Mouse (Mus musculus): ENCODE measurements at regions not wholly inside any gene's neighbourhood (a gene's known extent, or its start where the extent isn't known, plus 50 kb on each side); places are given as distances from the start of the nearest gene placed in this dataset.

- no peak overlapping the region for H3K9ac ChIP-seq (replicated peaks; ENCODE audit: low read length)
- DNase-seq (no peak), ATAC-seq (ENCODE audit: low FRiP score, low TSS enrichment) (no peak)
- no peaks in the 10 kb centered on the region for H3K9me3 ChIP-seq (ENCODE audit: control insufficient read depth, low read length)
- no peaks in the 10 kb centered on the region for H3K36me3 ChIP-seq (ENCODE audit: control insufficient read depth, insufficient read depth, low read length)
- no peaks in the 10 kb centered on the region for H3K27me3 ChIP-seq (ENCODE audit: control insufficient read depth, insufficient read depth, low read length)
- no peaks in the 10 kb centered on the region for H3K4me1 ChIP-seq (ENCODE audit: control insufficient read depth, insufficient read depth, low read length)
- no peak overlapping the region for H3K4me3 ChIP-seq (replicated peaks; ENCODE audit: low read depth, low read length)
- WGBS, result 95% methylated on average over 3 of the region's 3 CpGs
- no peak overlapping the region for H3K27ac ChIP-seq (replicated peaks; ENCODE audit: low read depth, low read length)
- no peak overlapping the region for H3K4me2 ChIP-seq (ENCODE audit: low read length)
Measured at GRCm38 (mm10) chr4:105417166-105417565, 260.0 kb downstream of the Plpp3 start.

- Histone ChIP-seq H3K9ac (replicated peaks; ENCODE audit: low read length) (no peak overlapping the region), H3K36me3 (ENCODE audit: control insufficient read depth, insufficient read depth, low read length) (no peaks in the 10 kb centered on the region), H3K27ac (replicated peaks; ENCODE audit: low read depth, low read length) (no peak overlapping the region), H3K4me2 (ENCODE audit: low read length) (no peak overlapping the region), H3K27me3 (ENCODE audit: control insufficient read depth, insufficient read depth, low read length) (no peaks in the 10 kb centered on the region), H3K4me3 (replicated peaks; ENCODE audit: low read depth, low read length) (no peak overlapping the region), H3K4me1 (ENCODE audit: control insufficient read depth, insufficient read depth, low read length) (no peaks in the 10 kb centered on the region), H3K9me3 (ENCODE audit: control insufficient read depth, low read length) (no peaks in the 10 kb centered on the region)
- DNase-seq (no peak), ATAC-seq (ENCODE audit: low FRiP score, low TSS enrichment) (no peak)
- WGBS, result 76% methylated on average over 7 of the region's 7 CpGs
Measured at GRCm38 (mm10) chr4:105422466-105422865, 265.3 kb downstream of the Plpp3 start.

GRCm38 (mm10) chr4:105423727-105424201, 266.6 kb downstream of the Plpp3 start:
- H3K4me3 ChIP-seq (replicated peaks; ENCODE audit: low read depth, low read length), result no peak overlapping the region
- no peak overlapping the region for H3K9ac ChIP-seq (replicated peaks; ENCODE audit: low read length)
- H3K36me3 ChIP-seq (ENCODE audit: control insufficient read depth, insufficient read depth, low read length), result no peaks in the 10 kb centered on the region
- H3K27ac ChIP-seq (replicated peaks; ENCODE audit: low read depth, low read length), result no peak overlapping the region
- ATAC-seq (ENCODE audit: low FRiP score, low TSS enrichment) (no peak), DNase-seq (no peak)
- WGBS, result 83% methylated on average over 3 of the region's 3 CpGs
- no peaks in the 10 kb centered on the region for H3K4me1 ChIP-seq (ENCODE audit: control insufficient read depth, insufficient read depth, low read length)
- no peaks in the 10 kb centered on the region for H3K9me3 ChIP-seq (ENCODE audit: control insufficient read depth, low read length)
- no peaks in the 10 kb centered on the region for H3K27me3 ChIP-seq (ENCODE audit: control insufficient read depth, insufficient read depth, low read length)
- H3K4me2 ChIP-seq (ENCODE audit: low read length), result no peak overlapping the region

GRCm38 (mm10) chr4:105425086-105425485, 267.9 kb downstream of the Plpp3 start:
- 69% methylated on average over 6 of the region's 6 CpGs for WGBS
- H3K4me3 ChIP-seq (replicated peaks; ENCODE audit: low read depth, low read length), result no peak overlapping the region
- no peaks in the 10 kb centered on the region for H3K9me3 ChIP-seq (ENCODE audit: control insufficient read depth, low read length)
- H3K4me1 ChIP-seq (ENCODE audit: control insufficient read depth, insufficient read depth, low read length), result no peaks in the 10 kb centered on the region
- no peak overlapping the region for H3K27ac ChIP-seq (replicated peaks; ENCODE audit: low read depth, low read length)
- no peaks in the 10 kb centered on the region for H3K27me3 ChIP-seq (ENCODE audit: control insufficient read depth, insufficient read depth, low read length)
- DNase-seq (no peak), ATAC-seq (ENCODE audit: low FRiP score, low TSS enrichment) (no peak)
- H3K36me3 ChIP-seq (ENCODE audit: control insufficient read depth, insufficient read depth, low read length), result no peaks in the 10 kb centered on the region
- no peak overlapping the region for H3K4me2 ChIP-seq (ENCODE audit: low read length)
- no peak overlapping the region for H3K9ac ChIP-seq (replicated peaks; ENCODE audit: low read length)

- ATAC-seq (ENCODE audit: low FRiP score, low TSS enrichment), result no peak
- Histone ChIP-seq H3K27ac (replicated peaks; ENCODE audit: low read depth, low read length) (no peak overlapping the region), H3K9ac (replicated peaks; ENCODE audit: low read length) (no peak overlapping the region), H3K27me3 (ENCODE audit: control insufficient read depth, insufficient read depth, low read length) (no peaks in the 10 kb centered on the region), H3K36me3 (ENCODE audit: control insufficient read depth, insufficient read depth, low read length) (no peaks in the 10 kb centered on the region), H3K4me2 (ENCODE audit: low read length) (no peak overlapping the region), H3K4me3 (replicated peaks; ENCODE audit: low read depth, low read length) (no peak overlapping the region), H3K9me3 (ENCODE audit: control insufficient read depth, low read length) (no peaks in the 10 kb centered on the region), H3K4me1 (ENCODE audit: control insufficient read depth, insufficient read depth, low read length) (no peaks in the 10 kb centered on the region)
- DNase-seq, result no peak
- 86% methylated on average over 6 of the region's 6 CpGs for WGBS
Measured at GRCm38 (mm10) chr4:105427581-105427980, 270.4 kb downstream of the Plpp3 start.

GRCm38 (mm10) chr4:105429381-105430100, 272.4 kb downstream of the Plpp3 start:
- Histone ChIP-seq H3K27me3 (ENCODE audit: control insufficient read depth, insufficient read depth, low read length) (no peaks in the 10 kb centered on the region), H3K27ac (replicated peaks; ENCODE audit: low read depth, low read length) (no peak overlapping the region), H3K4me3 (replicated peaks; ENCODE audit: low read depth, low read length) (no peak overlapping the region), H3K4me2 (ENCODE audit: low read length) (no peak overlapping the region), H3K4me1 (ENCODE audit: control insufficient read depth, insufficient read depth, low read length) (no peaks in the 10 kb centered on the region), H3K9me3 (ENCODE audit: control insufficient read depth, low read length) (no peaks in the 10 kb centered on the region), H3K9ac (replicated peaks; ENCODE audit: low read length) (no peak overlapping the region), H3K36me3 (ENCODE audit: control insufficient read depth, insufficient read depth, low read length) (no peaks in the 10 kb centered on the region)
- 95% methylated on average over 6 of the region's 6 CpGs for WGBS
- no peak for ATAC-seq (ENCODE audit: low FRiP score, low TSS enrichment)
- DNase-seq, result no peak

GRCm38 (mm10) chr4:105432461-105432860, 275.3 kb downstream of the Plpp3 start:
- 93% methylated on average over 4 of the region's 4 CpGs for WGBS
- Histone ChIP-seq H3K4me2 (ENCODE audit: low read length) (no peak overlapping the region), H3K4me3 (replicated peaks; ENCODE audit: low read depth, low read length) (no peak overlapping the region), H3K27me3 (ENCODE audit: control insufficient read depth, insufficient read depth, low read length) (no peaks in the 10 kb centered on the region), H3K4me1 (ENCODE audit: control insufficient read depth, insufficient read depth, low read length) (no peaks in the 10 kb centered on the region), H3K9ac (replicated peaks; ENCODE audit: low read length) (no peak overlapping the region), H3K36me3 (ENCODE audit: control insufficient read depth, insufficient read depth, low read length) (no peaks in the 10 kb centered on the region), H3K9me3 (ENCODE audit: control insufficient read depth, low read length) (no peaks in the 10 kb centered on the region), H3K27ac (replicated peaks; ENCODE audit: low read depth, low read length) (no peak overlapping the region)
- ATAC-seq (ENCODE audit: low FRiP score, low TSS enrichment), result no peak
- no peak for DNase-seq

GRCm38 (mm10) chr4:105437141-105437540, 280.0 kb downstream of the Plpp3 start:
- Histone ChIP-seq H3K36me3 (ENCODE audit: control insufficient read depth, insufficient read depth, low read length) (no peaks in the 10 kb centered on the region), H3K9ac (replicated peaks; ENCODE audit: low read length) (no peak overlapping the region), H3K9me3 (ENCODE audit: control insufficient read depth, low read length) (no peaks in the 10 kb centered on the region), H3K27ac (replicated peaks; ENCODE audit: low read depth, low read length) (no peak overlapping the region), H3K4me2 (ENCODE audit: low read length) (no peak overlapping the region), H3K4me3 (replicated peaks; ENCODE audit: low read depth, low read length) (no peak overlapping the region), H3K27me3 (ENCODE audit: control insufficient read depth, insufficient read depth, low read length) (no peaks in the 10 kb centered on the region), H3K4me1 (ENCODE audit: control insufficient read depth, insufficient read depth, low read length) (no peaks in the 10 kb centered on the region)
- WGBS, result 78% methylated on average over 5 of the region's 5 CpGs
- ATAC-seq (ENCODE audit: low FRiP score, low TSS enrichment) (no peak), DNase-seq (no peak)

Data from midbrain, embryonic 14.5 days (tissue).